ENCODE assay signal across 12 mouse cellular contexts in genomic region chr6:100929759-100930358, GRCm38 (mm10).
DNase-seq lines count a peak whose midpoint lies in the region; ATAC-seq lines count a peak whose summit lies in the region.
"Had no signal": no experiment of that assay in that cellular context is flagged by ENCODE, and none has a peak within 500 bp of the region (broad histone marks: within the 10 kb centered on the region; RNA-seq: fewer than 3 reads in every experiment).

No protein-coding gene starts in this region.

- 41% methylated on average over 10 of the region's 10 CpGs for WGBS in neural tube, embryonic 15.5 days

- intact Hi-C loops in gastrocnemius, postnatal 14 days (cut with DNase I; ENCODE audit: low total_unique reads): no loop called here
- intact Hi-C loops in heart, postnatal 14 days (cut with DNase I): no loop called here

- no peak overlapping the region for H3K4me2 ChIP-seq in neural tube, embryonic 15.5 days
- H3K4me2 ChIP-seq: forebrain, embryonic 15.5 days; stomach, embryonic 15.5 days had no signal

- H3K4me1 ChIP-seq in neural tube, embryonic 15.5 days: peaks cover 11% of the 10 kb centered on the region; the same call in 1 of the 2 replicates
- H3K4me1 ChIP-seq: megakaryocyte, embryonic 14.5 days had no signal

- H3K9me3 ChIP-seq in neural tube, embryonic 15.5 days (replicated peaks): no peaks in the 10 kb centered on the region
- H3K9me3 ChIP-seq: forebrain, embryonic 15.5 days; stomach, embryonic 15.5 days had no signal

- H3K4me3 ChIP-seq in neural tube, embryonic 15.5 days (replicated peaks): no peak overlapping the region
- H3K4me3 ChIP-seq: forebrain, embryonic 15.5 days; megakaryocyte, embryonic 14.5 days; stomach, embryonic 15.5 days had no signal

- 0 out of 2 replicates have a peak overlapping the region, but pooled peaks have one; percentile 18 for H3K27ac ChIP-seq in neural tube, embryonic 15.5 days (replicated peaks)
- H3K27ac ChIP-seq: forebrain, embryonic 15.5 days; stomach, embryonic 15.5 days had no signal

- ATAC-seq in neural tube, embryonic 15.5 days (ENCODE audit: low FRiP score): no peak
- ATAC-seq in erythroid progenitor cell, adult 5-6 weeks (replicated peaks; ENCODE audit: low FRiP score, poor library complexity, severe bottlenecking): no peak

- DNase-seq in gastrocnemius, postnatal 14 days: peak; percentile 22
- no peak for DNase-seq in gastrocnemius, adult 18-20 months (ENCODE audit: low spot score)
- peak; percentile 6 for DNase-seq in ovary, postnatal 10 days (ENCODE audit: low spot score)
- no peak for DNase-seq in ovary, postnatal 36 days (ENCODE audit: low spot score)
- peak; percentile 19 to 37 for DNase-seq in heart, postnatal 14 days
- no peak for DNase-seq in cerebellum, postnatal 25 days
- DNase-seq: liver had no signal

- H3K9ac ChIP-seq in neural tube, embryonic 15.5 days (replicated peaks): no peak overlapping the region
- H3K9ac ChIP-seq: forebrain, embryonic 15.5 days; stomach, embryonic 15.5 days had no signal

- H3K36me3 ChIP-seq in neural tube, embryonic 15.5 days: no peaks in the 10 kb centered on the region
- H3K36me3 ChIP-seq: forebrain, embryonic 15.5 days; stomach, embryonic 15.5 days had no signal

- no peaks in the 10 kb centered on the region for H3K27me3 ChIP-seq in neural tube, embryonic 15.5 days (replicated peaks)
- H3K27me3 ChIP-seq: forebrain, embryonic 15.5 days; megakaryocyte, embryonic 14.5 days; stomach, embryonic 15.5 days had no signal

Comparison
In these comparisons a context has a peak if more than half of its experiments do, and no peak if none do; other contexts are left out.
1. DNase-seq: peak in gastrocnemius, postnatal 14 days (single experiment), ovary, postnatal 10 days (single experiment) and heart, postnatal 14 days (2 of 2); none in gastrocnemius, adult 18-20 months (single experiment), ovary, postnatal 36 days (single experiment) and cerebellum, postnatal 25 days (0 of 2).